Mouse (Mus musculus) A20 (cell line): ENCODE data around the gene Obscn.
A peak's percentile ranks its signal among the peaks of the same experiment; 100 is the strongest.
"Not testable (repeated sequence)": the region's sequence is repeated elsewhere in the genome, so short reads cannot be mapped to it uniquely, and the experiment has no call there.

Experiments used
- DNase-seq: peaks from one replicate; pipeline ENCODE4 v3.0.0-alpha.2; 2011; ENCODE audit warnings: low read depth, low spot score

Obscn gene

DNA sequence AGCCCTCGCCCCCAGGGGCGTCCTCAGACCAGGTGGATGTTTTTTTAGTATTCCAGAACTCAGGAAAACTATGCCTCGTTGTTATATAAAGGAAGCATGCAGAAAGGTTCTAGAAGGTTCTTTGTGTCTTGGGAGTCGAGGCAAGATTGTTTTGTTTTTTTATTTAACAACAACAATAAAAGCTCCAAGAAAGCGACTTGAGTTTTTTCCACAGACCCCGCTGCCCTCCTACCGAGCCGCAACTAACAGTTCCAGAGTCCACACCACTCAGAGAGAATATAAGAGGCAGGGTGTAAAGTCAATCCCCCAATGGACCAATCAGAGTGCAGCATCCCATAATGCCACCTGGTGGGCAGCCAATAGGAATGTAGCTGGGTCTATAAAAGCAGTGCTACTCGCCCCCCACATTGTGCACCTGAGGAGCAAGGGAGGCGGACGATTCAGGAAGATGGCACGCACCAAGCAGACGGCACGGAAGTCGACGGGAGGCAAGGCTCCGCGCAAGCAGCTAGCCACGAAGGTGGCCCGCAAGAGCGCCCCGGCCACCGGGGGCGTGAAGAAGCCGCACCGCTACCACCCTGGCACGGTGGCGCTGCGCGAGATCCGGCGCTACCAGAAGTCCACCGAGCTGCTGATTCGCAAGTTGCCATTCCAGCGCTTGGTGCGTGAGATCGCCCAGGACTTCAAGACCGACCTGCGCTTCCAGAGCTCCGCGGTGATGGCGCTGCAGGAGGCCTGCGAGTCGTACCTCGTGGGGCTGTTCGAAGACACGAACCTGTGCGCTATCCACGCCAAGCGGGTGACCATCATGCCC, 174.6 kb downstream of the Obscn start:
- DNase-seq: no peak

DNA sequence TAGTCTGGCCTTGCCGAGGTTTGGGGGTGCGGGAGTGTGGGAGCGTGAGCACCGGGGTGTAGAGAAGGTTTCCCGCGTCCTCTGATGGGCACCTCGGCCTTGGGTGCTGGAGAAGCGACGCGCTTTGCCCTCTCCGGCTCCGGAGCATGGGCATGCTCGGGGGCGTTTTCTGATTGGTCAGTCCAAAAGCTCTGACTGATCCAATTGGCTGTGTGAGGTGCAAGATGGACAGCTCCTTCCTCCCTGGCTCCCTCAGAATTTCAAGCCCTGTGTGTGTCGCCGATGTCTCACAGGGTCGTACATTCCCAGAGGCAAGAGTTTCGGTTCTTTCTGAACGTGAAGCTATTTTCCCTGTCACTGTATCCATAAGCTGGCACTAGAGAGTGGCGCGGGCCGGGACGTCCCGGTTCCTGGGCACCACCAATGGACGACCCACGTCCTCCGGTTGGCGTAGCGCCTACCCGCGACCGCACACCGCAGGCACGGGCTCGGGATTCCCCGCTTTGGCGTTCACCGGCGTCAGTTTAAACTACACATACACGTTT, 176.2 kb downstream of the Obscn start:
- peak; percentile 94 for DNase-seq

DNA sequence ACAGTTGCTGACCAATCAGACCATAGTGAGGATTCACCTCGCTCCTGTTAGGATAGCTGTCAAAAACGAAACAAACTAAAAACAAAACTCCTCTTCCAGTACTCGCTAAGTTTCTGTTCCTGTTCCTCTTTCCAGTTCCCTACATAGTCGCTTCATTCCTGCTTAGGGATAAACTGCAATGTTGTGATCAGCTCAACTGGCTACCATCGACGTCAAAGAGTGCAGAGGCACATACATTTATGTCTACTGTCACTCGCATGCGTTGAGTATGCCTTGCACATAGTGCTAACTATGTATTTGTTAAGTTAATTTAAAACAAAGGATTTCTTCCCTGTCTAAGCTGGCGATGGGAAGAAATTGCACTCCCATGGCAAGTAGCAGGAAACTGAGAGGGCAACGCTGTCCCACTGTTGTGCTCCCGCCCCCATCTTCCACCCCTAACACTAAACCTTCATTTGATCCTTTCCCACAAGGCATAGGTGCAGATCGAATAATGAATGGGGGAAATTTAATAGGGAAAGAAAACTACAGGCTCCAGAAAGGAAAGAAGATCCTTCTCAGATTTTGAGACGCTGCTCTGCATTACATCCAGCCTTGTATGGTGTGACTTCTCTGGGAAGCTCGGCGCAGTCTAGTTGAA, 176.9 kb downstream of the Obscn start:
- DNase-seq: peak; percentile 53

DNA sequence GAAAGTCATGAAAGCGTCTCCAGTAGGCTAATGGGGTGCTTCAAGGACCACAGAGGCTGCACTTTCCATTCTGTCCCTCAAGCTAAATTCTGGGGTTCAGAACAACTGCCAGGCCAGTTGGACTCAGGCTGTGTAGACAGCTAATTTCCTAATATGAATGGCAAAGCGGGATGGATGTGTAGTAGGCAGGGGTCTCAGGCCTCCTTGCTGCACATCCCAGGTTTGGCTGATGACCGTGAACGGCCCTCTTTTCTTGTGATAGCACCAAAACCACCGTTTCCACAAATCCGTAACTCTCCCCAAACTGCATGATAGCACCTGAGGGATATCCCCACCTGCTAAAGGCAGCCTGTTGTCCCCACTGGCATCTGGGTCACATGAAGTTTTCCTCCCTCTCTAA, 177.7 kb downstream of the Obscn start:
- no peak for DNase-seq

DNA sequence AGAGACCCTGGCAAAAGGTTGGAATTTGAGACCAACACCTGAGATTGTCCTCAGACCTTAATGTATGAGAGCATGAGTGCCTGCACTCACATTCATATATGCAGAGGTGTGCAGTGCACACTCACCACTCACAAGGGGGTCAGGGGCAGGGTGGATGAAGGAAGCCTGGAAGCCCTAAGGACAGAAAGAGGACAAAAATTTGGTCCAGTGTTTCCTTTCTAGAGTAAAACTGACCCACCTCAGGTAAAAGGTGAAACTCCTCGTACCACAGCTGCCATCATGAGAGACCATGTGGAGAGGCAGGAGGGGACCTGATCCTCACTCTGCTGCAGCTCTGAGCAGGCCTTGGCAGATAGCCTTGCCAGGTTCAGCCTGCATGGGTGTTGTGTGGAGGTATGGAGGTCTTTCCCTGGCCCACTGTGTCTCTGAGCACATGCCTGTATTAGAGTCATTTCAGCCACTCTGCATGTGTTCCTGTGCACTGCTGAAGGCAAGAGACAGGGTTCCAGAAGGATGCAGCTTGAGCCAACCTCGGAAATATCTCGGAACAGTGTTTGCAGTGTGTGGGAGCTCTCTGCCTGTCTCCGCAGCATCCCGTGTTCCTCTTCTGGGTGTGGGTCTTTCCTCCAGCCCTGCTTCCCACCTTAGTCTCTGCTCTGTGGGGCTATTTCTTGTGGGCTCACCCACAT, 178.8 kb downstream of the Obscn start:
- DNase-seq: no peak

DNA sequence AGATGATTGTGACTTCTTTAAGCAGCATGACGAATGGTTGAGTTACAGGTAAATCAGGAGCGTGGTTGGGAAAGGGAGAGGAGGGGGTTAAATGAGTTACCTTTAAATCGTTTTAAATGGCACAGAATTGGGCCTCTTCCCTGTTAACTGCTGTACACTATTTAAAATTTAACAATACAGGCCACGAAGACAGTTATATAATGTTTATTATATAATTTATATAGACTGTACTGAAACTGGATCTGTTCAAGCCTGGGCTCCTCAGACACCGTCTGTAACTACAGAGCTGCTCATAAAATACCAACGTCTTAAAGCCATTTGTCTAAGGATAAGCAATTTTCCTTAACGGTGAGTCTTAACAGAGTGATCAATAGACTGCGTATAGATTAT, 180.3 kb downstream of the Obscn start:
- DNase-seq: no peak

DNA sequence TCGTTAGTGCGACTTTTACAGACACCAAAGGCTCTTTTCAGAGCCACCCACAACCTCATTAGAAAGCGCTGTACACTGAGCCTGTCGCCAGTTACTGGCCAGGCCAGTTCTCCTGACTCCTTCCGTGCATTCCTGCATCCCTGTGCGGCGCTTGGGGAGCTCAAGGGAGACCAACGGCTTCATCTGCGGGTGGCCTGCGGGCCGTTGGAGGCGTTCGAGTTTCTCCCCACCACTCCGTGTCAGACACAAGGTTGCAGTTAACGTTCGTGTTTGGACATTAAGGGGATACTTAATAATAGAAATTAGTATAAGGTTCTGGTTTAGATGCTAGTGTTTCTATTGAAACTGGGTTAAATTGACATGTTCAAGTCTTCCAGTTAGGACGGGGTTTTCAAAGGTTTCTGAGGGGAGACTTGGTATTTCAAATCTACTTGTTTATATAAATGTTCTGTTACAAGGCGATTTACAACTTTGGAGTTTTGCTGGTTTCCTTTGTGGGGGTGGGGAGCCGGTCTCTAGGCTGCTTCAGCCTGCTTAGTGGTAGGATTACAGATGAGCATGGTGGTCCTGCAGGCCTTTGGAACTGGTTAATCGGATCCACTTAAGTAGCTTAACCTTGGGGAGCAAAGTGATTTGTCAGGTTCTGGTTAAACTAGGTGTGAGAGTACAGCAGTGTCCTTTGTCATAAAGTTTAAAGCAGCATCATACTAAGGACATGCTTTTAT, 180.9 kb downstream of the Obscn start:
- DNase-seq: peak; percentile 40

DNA sequence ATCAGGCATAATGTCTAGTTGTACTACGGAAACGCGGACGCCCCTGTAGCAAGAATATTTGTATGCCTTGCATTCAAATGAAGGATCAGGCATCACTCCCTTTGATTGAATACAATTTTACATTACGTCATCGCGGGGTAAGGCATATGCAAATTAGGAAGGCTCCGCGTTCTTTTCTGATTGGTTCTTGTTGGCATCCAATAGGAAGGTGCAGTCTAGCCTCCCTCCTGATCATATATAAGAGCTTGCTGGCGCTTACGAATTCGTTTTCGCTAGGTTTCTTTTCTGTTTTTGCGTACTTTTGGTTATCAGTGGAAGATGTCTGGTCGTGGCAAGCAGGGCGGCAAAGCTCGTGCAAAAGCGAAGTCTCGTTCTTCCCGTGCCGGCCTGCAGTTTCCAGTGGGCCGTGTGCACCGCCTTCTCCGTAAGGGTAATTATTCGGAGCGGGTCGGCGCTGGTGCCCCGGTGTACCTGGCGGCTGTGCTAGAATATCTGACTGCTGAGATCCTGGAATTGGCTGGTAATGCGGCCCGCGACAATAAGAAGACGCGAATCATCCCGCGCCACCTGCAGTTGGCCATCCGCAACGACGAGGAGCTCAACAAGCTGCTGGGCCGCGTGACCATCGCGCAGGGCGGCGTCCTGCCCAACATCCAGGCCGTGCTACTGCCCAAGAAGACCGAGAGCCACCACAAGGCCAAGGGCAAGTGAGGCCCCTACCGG, 181.6 kb downstream of the Obscn start, which contains the start of the genes Hist3h2a and Trim17:
Hist3h2a (plus strand) TSS at position 266 of the 723 bp plus-strand sequence.
Trim17 (plus strand) TSS at position 266 of the 723 bp plus-strand sequence.
- peak; percentile 97 for DNase-seq

DNA sequence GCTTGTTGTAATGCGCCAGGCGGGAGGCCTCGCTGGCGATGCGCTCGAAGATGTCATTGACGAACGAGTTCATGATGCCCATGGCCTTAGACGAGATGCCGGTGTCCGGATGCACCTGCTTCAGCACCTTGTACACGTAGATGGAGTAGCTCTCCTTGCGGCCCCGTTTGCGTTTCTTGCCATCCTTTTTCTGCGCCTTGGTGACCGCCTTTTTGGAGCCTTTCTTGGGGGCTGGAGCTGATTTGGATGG, 182.1 kb downstream of the Obscn start:
- DNase-seq: not testable (repeated sequence)

DNA sequence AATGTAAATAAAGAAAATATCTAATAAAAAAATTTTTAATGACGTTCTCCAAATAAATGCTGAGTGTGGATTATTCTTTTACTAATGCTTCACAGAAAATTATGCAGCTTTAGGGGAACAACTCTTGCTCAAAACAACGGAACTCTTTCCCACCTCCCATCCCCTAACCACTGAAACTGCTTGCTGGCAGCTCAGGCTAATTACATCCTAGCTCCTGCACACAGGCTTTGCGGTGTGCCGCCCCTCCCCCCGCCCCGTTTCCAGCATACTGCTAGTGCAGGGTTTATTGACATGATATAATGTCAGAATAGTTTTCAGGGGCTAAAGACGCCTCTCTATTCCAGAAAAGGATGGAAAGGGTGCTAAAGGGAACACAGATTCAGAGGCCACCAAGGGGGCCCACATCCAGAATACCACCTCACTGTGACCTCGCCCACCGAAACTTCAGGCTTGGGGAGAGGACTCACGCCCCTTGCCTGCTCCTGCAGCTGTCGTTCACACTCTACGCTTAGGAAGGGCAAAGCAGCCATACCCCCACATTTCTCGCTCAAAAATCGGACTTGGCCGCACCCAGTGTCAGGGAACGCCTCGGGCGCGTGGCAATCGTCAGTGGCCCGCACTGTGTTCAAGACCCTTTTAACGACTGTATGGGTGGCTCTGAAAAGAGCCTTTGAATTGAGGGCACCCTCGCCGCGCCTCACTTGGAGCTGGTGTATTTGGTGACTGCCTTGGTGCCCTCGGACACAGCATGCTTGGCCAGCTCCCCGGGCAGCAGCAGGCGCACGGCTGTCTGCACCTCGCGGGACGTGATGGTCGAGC, 182.6 kb downstream of the Obscn start:
- peak; percentile 64 for DNase-seq

DNA sequence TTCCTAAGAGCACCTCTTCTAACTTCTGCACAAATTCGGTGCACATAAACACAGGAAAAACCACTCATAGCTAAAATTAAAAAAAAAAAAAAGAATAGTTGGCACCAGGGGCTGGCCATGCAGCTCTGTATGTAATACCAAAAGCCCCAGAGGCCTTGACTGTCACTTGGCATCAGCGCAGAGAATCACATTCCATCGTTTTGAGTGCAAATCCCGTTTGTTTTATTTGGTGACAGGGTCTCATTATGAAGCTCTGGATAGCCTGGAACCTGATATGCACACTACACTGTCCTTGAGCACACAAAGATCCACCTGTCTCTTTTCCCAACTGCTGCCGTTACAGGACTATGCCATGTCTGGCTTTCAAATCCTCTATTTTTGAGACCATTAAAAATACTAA, 185.0 kb downstream of the Obscn start:
- DNase-seq: no peak

DNA sequence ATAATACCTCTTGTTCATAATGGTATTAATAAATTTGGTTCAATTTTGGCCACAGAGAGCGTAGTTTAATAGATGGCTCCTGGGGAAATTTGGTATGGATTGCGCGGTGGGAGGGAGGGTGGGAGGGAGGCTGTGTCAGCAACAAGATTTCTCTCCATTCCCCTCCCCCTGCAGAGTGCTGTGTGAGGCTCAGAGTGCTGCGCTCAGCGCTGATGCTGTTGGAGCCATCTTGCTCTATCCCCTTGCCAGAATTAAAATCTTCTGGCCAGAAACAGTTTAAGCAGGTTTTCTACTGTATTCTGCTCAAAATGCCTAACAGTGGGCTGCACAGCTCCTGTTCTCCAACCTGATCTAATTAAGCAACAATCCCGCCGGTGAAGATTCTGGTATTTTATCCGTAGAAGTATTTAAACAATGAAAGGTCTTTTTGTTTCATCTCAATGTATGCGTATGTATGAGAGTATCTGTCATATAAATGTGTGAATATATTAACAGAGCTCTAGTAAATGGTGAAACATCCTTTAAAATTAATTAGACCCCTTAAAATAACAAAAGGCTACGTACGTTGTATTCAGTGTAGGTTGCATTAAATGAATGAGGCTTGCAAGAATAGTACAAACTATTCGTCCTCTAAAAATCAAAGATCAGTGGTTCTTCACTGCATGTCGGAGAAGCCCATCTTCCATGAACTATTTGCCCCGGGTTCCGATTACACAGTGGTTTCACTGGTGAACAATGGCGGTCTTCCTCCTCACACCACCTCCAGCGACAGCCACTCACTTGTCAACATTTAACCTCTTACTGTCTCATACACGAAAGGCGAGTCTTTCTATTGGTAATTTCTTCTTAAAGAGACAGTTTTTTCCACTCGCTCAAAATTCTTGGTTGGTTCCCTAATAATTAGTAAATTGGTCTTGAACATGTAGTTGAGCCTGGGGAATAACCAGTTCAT, 186.4 kb downstream of the Obscn start:
- DNase-seq: no peak

DNA sequence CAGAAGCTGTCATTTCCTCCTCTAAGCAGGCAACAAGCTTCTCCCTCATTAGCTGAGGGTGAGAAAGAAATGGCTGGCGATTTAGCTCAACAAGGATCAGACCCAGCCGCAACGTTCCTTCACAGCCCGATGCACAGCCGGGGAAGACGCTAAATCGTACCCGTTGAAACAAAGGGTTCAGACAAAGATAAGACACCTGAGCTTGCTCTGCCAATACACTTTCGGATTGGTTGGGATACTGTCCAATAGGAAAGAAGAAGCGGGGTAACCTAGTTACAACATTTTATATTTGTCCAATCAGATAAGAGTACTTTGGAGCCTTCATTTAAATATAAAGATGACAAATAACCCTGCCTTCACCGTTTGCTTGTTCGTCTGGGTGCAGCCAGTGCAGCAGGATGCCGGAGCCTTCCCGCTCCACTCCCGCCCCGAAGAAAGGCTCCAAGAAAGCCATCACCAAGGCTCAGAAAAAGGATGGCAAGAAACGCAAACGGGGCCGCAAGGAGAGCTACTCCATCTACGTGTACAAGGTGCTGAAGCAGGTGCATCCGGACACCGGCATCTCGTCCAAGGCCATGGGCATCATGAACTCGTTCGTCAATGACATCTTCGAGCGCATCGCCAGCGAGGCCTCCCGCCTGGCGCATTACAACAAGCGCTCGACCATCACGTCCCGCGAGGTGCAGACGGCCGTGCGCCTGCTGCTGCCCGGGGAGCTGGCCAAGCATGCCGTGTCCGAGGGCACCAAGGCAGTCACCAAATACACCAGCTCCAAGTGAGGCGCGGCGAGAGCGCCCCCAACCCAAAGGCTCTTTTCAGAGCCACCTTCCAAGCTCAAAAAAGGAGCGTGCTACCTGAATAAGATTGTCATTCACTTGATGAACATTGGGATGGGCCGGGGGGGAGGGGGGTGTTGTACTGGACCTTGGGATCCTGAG, 187.4 kb downstream of the Obscn start, which contains the start of gene Hist3h2ba:
Hist3h2ba (plus strand) TSS at position 379 of the 938 bp plus-strand sequence.
- peak; percentile 90 for DNase-seq

DNA sequence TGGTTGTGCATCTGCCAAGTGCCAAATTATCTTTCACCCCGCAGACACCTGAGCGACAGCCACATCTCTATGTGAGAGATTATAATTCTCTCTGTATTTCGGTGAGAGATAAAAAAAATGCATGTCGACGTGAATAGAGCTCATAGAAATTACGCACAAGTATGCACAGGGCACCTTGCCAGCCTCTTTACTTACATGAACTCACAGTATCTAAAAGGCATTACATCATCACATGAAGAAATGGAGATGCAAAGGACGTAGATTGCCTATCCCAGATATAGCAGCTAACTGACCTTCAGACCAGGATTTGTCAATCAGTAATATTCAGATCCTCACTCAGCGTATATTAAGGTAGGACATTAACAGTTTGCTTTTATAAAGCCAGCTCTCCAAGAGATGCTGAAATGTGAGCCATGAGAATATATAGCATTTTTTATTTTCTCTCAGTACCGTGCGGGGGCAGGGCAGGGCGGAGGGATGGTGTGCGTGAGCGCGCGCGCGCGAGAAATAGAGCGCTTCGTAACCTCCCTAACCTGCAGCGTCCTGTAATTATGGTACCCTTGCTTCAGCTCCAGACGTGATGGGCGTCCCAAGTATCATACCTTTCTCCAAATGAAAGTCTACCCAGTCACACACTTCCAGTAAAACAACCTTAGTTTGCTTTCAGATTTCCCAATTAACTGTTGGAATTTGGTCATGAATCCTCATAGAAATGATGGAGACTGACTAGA, 188.2 kb downstream of the Obscn start:
- no peak for DNase-seq

DNA sequence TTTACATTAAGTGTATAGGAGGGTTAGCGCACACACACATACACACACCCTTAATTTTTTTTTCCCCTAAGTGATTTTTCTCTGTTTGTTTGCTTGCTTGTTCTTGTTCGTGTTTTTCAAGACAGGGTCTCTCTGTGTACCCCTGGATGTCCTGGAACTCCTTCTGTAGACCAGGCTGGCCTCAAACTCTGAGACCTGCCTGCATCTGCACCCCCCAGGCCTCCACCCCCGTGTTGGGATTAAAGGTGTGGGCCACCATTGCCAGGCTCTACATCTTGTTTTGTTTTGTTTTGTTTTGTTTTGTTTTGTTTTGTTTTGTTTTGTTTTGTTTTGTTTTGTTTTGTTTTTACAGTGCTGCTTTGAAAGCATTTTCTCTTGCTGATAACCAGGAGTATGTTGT, 188.9 kb downstream of the Obscn start:
- no peak for DNase-seq
